Mouse (Mus musculus) layer of hippocampus, adult 18-20 months (tissue): ENCODE measurements around the gene Asb18. TPM values are rescaled to one million over a fixed set of nuclear protein-coding genes. Genes with fewer than 3 reads are reported as not detected.

ENCODE experiments used
- DNase-seq, 2 experiments: peaks; one replicate each; pipeline ENCODE4 v3.0.0; 2022; ENCODE audit warnings: low spot score in 2 of 2
- total RNA-seq, 2 experiments: library from RNA; stranded (reverse); gene quantifications; 2 replicates each; pipeline ENCODE4 v1.2.3; 2021

The Asb18 gene
- total RNA-seq, 2 experiments from 2014 or later = 2.3 TPM

GRCm38 (mm10) chr1:89974541-89974940, 39.9 kb downstream of the Asb18 start:
- no peak for DNase-seq

- DNase-seq = no peak
Measured at GRCm38 (mm10) chr1:89971848-89972247, 42.6 kb downstream of the Asb18 start.

- no peak for DNase-seq
Measured at GRCm38 (mm10) chr1:89969714-89970110, 44.8 kb downstream of the Asb18 start.

GRCm38 (mm10) chr1:89969072-89969713, 45.3 kb downstream of the Asb18 start:
- peak in 1 of 2 experiments; percentile 24 for DNase-seq

GRCm38 (mm10) chr1:89968111-89968851, 46.2 kb downstream of the Asb18 start:
- peak; percentile 39 to 61 for DNase-seq

GRCm38 (mm10) chr1:89967585-89967984, 46.9 kb downstream of the Asb18 start:
- DNase-seq = peak in 1 of 2 experiments; percentile 23

- no peak for DNase-seq
Measured at GRCm38 (mm10) chr1:89964426-89964825, 50.0 kb downstream of the Asb18 start.

- no peak for DNase-seq
Measured at GRCm38 (mm10) chr1:89963296-89963695, 51.2 kb downstream of the Asb18 start.

GRCm38 (mm10) chr1:89962092-89962491, 52.4 kb downstream of the Asb18 start:
- DNase-seq = no peak

- no peak for DNase-seq
Measured at GRCm38 (mm10) chr1:89959393-89959792, 55.1 kb downstream of the Asb18 start.

GRCm38 (mm10) chr1:89943202-89943601, 71.3 kb downstream of the Asb18 start:
- DNase-seq = peak in 1 of 2 experiments; percentile 77

- no peak for DNase-seq
Measured at GRCm38 (mm10) chr1:89942395-89942976, 72.0 kb downstream of the Asb18 start.

GRCm38 (mm10) chr1:89941701-89942381, 72.6 kb downstream of the Asb18 start:
- no peak for DNase-seq

GRCm38 (mm10) chr1:89940961-89941524, 73.4 kb downstream of the Asb18 start:
- DNase-seq = no peak

- DNase-seq = peak in 1 of 2 experiments; percentile 54
Measured at GRCm38 (mm10) chr1:89939981-89940726, 74.3 kb downstream of the Asb18 start.

- DNase-seq = no peak
Measured at GRCm38 (mm10) chr1:89939596-89939960, 74.9 kb downstream of the Asb18 start.

GRCm38 (mm10) chr1:89938884-89939595, 75.4 kb downstream of the Asb18 start:
- no peak for DNase-seq

- no peak for DNase-seq
Measured at GRCm38 (mm10) chr1:89935493-89936348, 78.7 kb downstream of the Asb18 start.
